Mouse (Mus musculus) T-helper 17 cell (primary cell): ENCODE data around the gene Dph1.

ENCODE experiments used
- in situ Hi-C, 2 experiments: fragments of 300-600 bp; cut with MboI, MseI; formaldehyde crosslinking; loops; 1 replicate in 1 of 2; 2 replicates in 1 of 2; pipeline ENCODE4 v1.15.1; 2025; ENCODE audit warnings: high pct_unique_total_duplicates in 2 of 2

Gene Dph1

GRCm38 (mm10) chr11:75178011-75178410 lies 13.0 kb downstream of the Dph1 start:
- in situ Hi-C loops = loop anchor here in 1 of 2 experiments (25.0 kb wide), 1 partner anchor 1684 kb away; no protein-coding TSS in a partner anchor

GRCm38 (mm10) chr11:75174574-75174973 lies 16.5 kb downstream of the Dph1 start:
- in situ Hi-C loops = loop anchor here in 1 of 2 experiments (5.0 kb wide), 1 partner anchor 337 kb away; no protein-coding TSS in a partner anchor

- in situ Hi-C loops = loop anchor here in 1 of 2 experiments (5.0 kb wide), 1 partner anchor 336 kb away; no protein-coding TSS in a partner anchor
Measured at GRCm38 (mm10) chr11:75173799-75174165, 17.3 kb downstream of the Dph1 start.

GRCm38 (mm10) chr11:75173095-75173798 lies 17.8 kb downstream of the Dph1 start:
- in situ Hi-C loops = loop anchor here in 1 of 2 experiments (5.0 kb wide), 1 partner anchor 336 kb away; no protein-coding TSS in a partner anchor

GRCm38 (mm10) chr11:75172151-75173094 lies 18.6 kb downstream of the Dph1 start:
- in situ Hi-C loops = loop anchor here in 1 of 2 experiments (5.0 kb wide), 1 partner anchor 335 kb away; no protein-coding TSS in a partner anchor

- in situ Hi-C loops = loop anchor here in 1 of 2 experiments (5.0 kb wide), 1 partner anchor 334 kb away; no protein-coding TSS in a partner anchor
Measured at GRCm38 (mm10) chr11:75171186-75171865, 19.7 kb downstream of the Dph1 start.

GRCm38 (mm10) chr11:75170136-75170751 lies 20.8 kb downstream of the Dph1 start:
- in situ Hi-C loops = loop anchor here in 1 of 2 experiments (5.0 kb wide), 1 partner anchor 333 kb away; no protein-coding TSS in a partner anchor

- in situ Hi-C loops = loop anchor here in 1 of 2 experiments (5.0 kb wide), 1 partner anchor 332 kb away; no protein-coding TSS in a partner anchor
Measured at GRCm38 (mm10) chr11:75169405-75170080, 21.5 kb downstream of the Dph1 start, which contains the start of gene Hic1. Gene Hic1, minus strand, starts transcription at chr11:75169519.

- in situ Hi-C loops = no loop called here
Measured at GRCm38 (mm10) chr11:75168590-75169361, 22.3 kb downstream of the Dph1 start.

- in situ Hi-C loops = no loop called here
Measured at GRCm38 (mm10) chr11:75167643-75168589, 23.1 kb downstream of the Dph1 start.

GRCm38 (mm10) chr11:75166861-75167642 lies 24.0 kb downstream of the Dph1 start:
- in situ Hi-C loops = no loop called here

- in situ Hi-C loops = no loop called here
Measured at GRCm38 (mm10) chr11:75166193-75166842, 24.7 kb downstream of the Dph1 start.

GRCm38 (mm10) chr11:75165441-75166192 lies 25.4 kb downstream of the Dph1 start:
- in situ Hi-C loops = no loop called here

- in situ Hi-C loops = no loop called here
Measured at GRCm38 (mm10) chr11:75164750-75165149, 26.3 kb downstream of the Dph1 start.

- in situ Hi-C loops = no loop called here
Measured at GRCm38 (mm10) chr11:75164051-75164450, 27.0 kb downstream of the Dph1 start.

GRCm38 (mm10) chr11:75163379-75163778 lies 27.7 kb downstream of the Dph1 start:
- in situ Hi-C loops = no loop called here
